Mouse (Mus musculus): ENCODE measurements at regions not wholly inside any gene's neighbourhood (a gene's known extent, or its start where the extent isn't known, plus 50 kb on each side); places are given as distances from the start of the nearest gene placed in this dataset.

- Histone ChIP-seq H3K9me3 (replicated peaks; ENCODE audit: control insufficient read depth, low read length) (no peaks in the 10 kb centered on the region), H3K36me3 (replicated peaks; ENCODE audit: control insufficient read depth, insufficient read depth, low read length) (no peaks in the 10 kb centered on the region), H3K9ac (replicated peaks; ENCODE audit: low read depth, low read length) (no peak overlapping the region), H3K4me2 (ENCODE audit: low read depth, low read length) (no peak overlapping the region), H3K4me3 (ENCODE audit: low read depth, low read length) (no peak overlapping the region), H3K27ac (ENCODE audit: low read depth) (no peak overlapping the region), H3K4me1 (ENCODE audit: control insufficient read depth, insufficient read depth) (no peaks in the 10 kb centered on the region), H3K27me3 (ENCODE audit: control insufficient read depth, insufficient read depth, low read length) (no peaks in the 10 kb centered on the region)
- TF ChIP-seq EP300 (IDR thresholded peaks at IDR 0.05; ENCODE audit: low read depth) = no peak
- TF ChIP-seq CTCF (IDR thresholded peaks at IDR 0.05; ENCODE audit: low read depth) = no peak
- 72% methylated on average over 3 of the region's 3 CpGs for WGBS
- DNase-seq (ENCODE audit: low spot score) = no peak
- no peak for ATAC-seq (ENCODE audit: insufficient read depth, low read depth)
Observed at GRCm38 (mm10) chr11:24341650-24342049, 263.8 kb downstream of the Bcl11a start.

- Histone ChIP-seq H3K9ac (replicated peaks; ENCODE audit: low read depth, low read length) (no peak overlapping the region), H3K9me3 (replicated peaks; ENCODE audit: control insufficient read depth, low read length) (no peaks in the 10 kb centered on the region), H3K4me2 (ENCODE audit: low read depth, low read length) (no peak overlapping the region), H3K27me3 (ENCODE audit: control insufficient read depth, insufficient read depth, low read length) (no peaks in the 10 kb centered on the region), H3K4me3 (ENCODE audit: low read depth, low read length) (no peak overlapping the region), H3K4me1 (ENCODE audit: control insufficient read depth, insufficient read depth) (no peaks in the 10 kb centered on the region), H3K36me3 (replicated peaks; ENCODE audit: control insufficient read depth, insufficient read depth, low read length) (no peaks in the 10 kb centered on the region), H3K27ac (ENCODE audit: low read depth) (no peak overlapping the region)
- ATAC-seq (ENCODE audit: insufficient read depth, low read depth) = no peak
- TF ChIP-seq CTCF (IDR thresholded peaks at IDR 0.05; ENCODE audit: low read depth) = no peak
- no peak for TF ChIP-seq EP300 (IDR thresholded peaks at IDR 0.05; ENCODE audit: low read depth)
- DNase-seq (ENCODE audit: low spot score) = no peak
- WGBS = 32% methylated on average over 2 of the region's 2 CpGs
Observed at GRCm38 (mm10) chr11:24342176-24342575, 264.3 kb downstream of the Bcl11a start.

DNA sequence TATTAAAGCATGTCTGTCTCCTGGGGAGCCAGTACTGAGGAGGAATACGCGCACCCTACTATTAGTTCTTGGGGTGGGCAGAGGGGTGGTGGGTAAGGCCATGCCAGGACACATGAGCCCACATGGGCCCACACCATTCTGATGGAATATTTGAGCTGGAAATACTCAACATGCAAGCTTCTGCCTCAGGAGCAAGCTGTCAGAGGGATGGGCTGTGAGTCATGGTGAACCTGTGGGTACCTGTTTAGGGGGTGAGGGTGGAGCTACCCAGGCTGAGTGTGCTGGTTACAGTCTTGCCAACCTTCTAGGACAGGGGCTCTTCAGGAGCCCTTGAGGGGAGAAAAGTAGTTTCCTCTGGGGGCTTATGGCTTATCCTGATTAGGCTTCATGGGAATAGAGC is 264.9 kb downstream of the Bcl11a start:
- Histone ChIP-seq H3K4me1 (ENCODE audit: control insufficient read depth, insufficient read depth) (no peaks in the 10 kb centered on the region), H3K36me3 (replicated peaks; ENCODE audit: control insufficient read depth, insufficient read depth, low read length) (no peaks in the 10 kb centered on the region), H3K9me3 (replicated peaks; ENCODE audit: control insufficient read depth, low read length) (no peaks in the 10 kb centered on the region), H3K27ac (ENCODE audit: low read depth) (no peak overlapping the region), H3K4me2 (ENCODE audit: low read depth, low read length) (no peak overlapping the region), H3K4me3 (ENCODE audit: low read depth, low read length) (no peak overlapping the region), H3K27me3 (ENCODE audit: control insufficient read depth, insufficient read depth, low read length) (no peaks in the 10 kb centered on the region), H3K9ac (replicated peaks; ENCODE audit: low read depth, low read length) (no peak overlapping the region)
- no peak for ATAC-seq (ENCODE audit: insufficient read depth, low read depth)
- TF ChIP-seq EP300 (IDR thresholded peaks at IDR 0.05; ENCODE audit: low read depth) = no peak
- no peak for TF ChIP-seq CTCF (IDR thresholded peaks at IDR 0.05; ENCODE audit: low read depth)
- DNase-seq (ENCODE audit: low spot score) = no peak
- 95% methylated on average over 2 of the region's 2 CpGs for WGBS

DNA sequence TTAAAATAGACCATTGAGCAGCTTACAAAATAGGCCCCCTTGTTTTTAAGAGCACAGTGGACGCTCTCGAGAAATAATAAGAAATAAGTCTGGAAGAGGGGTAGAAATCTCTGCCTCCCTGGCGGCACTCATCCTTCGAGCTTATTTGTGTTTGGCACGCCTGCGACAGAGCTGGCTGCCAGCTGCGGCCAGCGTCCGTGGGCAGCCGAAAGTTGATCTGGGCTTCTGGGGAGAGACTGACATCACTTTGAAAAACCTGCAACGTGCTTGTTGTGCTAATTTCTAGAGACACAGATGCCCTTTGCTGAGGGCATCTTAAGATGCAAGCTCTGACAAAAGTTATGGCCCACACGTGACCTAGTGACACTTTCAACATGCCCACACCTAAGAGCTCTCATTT is 269.4 kb downstream of the Bcl11a start:
- Histone ChIP-seq H3K4me3 (ENCODE audit: low read depth, low read length) (no peak overlapping the region), H3K4me2 (ENCODE audit: low read depth, low read length) (no peak overlapping the region), H3K27ac (ENCODE audit: low read depth) (no peak overlapping the region), H3K9me3 (replicated peaks; ENCODE audit: control insufficient read depth, low read length) (no peaks in the 10 kb centered on the region), H3K4me1 (ENCODE audit: control insufficient read depth, insufficient read depth) (no peaks in the 10 kb centered on the region), H3K36me3 (replicated peaks; ENCODE audit: control insufficient read depth, insufficient read depth, low read length) (no peaks in the 10 kb centered on the region), H3K27me3 (ENCODE audit: control insufficient read depth, insufficient read depth, low read length) (no peaks in the 10 kb centered on the region), H3K9ac (replicated peaks; ENCODE audit: low read depth, low read length) (no peak overlapping the region)
- no peak for DNase-seq (ENCODE audit: low spot score)
- TF ChIP-seq CTCF (IDR thresholded peaks at IDR 0.05; ENCODE audit: low read depth) (no peak), EP300 (IDR thresholded peaks at IDR 0.05; ENCODE audit: low read depth) (no peak)
- 66% methylated on average over 12 of the region's 12 CpGs for WGBS
- no peak for ATAC-seq (ENCODE audit: insufficient read depth, low read depth)

GRCm38 (mm10) chr11:24348741-24349140 is 270.9 kb downstream of the Bcl11a start:
- DNase-seq (ENCODE audit: low spot score) (no peak), ATAC-seq (ENCODE audit: insufficient read depth, low read depth) (no peak)
- Histone ChIP-seq H3K36me3 (replicated peaks; ENCODE audit: control insufficient read depth, insufficient read depth, low read length) (no peaks in the 10 kb centered on the region), H3K27ac (ENCODE audit: low read depth) (no peak overlapping the region), H3K9ac (replicated peaks; ENCODE audit: low read depth, low read length) (no peak overlapping the region), H3K4me2 (ENCODE audit: low read depth, low read length) (no peak overlapping the region), H3K4me3 (ENCODE audit: low read depth, low read length) (no peak overlapping the region), H3K27me3 (ENCODE audit: control insufficient read depth, insufficient read depth, low read length) (no peaks in the 10 kb centered on the region), H3K9me3 (replicated peaks; ENCODE audit: control insufficient read depth, low read length) (no peaks in the 10 kb centered on the region), H3K4me1 (ENCODE audit: control insufficient read depth, insufficient read depth) (no peaks in the 10 kb centered on the region)
- 78% methylated on average over 4 of the region's 4 CpGs for WGBS
- TF ChIP-seq EP300 (IDR thresholded peaks at IDR 0.05; ENCODE audit: low read depth) = no peak
- no peak for TF ChIP-seq CTCF (IDR thresholded peaks at IDR 0.05; ENCODE audit: low read depth)

DNA sequence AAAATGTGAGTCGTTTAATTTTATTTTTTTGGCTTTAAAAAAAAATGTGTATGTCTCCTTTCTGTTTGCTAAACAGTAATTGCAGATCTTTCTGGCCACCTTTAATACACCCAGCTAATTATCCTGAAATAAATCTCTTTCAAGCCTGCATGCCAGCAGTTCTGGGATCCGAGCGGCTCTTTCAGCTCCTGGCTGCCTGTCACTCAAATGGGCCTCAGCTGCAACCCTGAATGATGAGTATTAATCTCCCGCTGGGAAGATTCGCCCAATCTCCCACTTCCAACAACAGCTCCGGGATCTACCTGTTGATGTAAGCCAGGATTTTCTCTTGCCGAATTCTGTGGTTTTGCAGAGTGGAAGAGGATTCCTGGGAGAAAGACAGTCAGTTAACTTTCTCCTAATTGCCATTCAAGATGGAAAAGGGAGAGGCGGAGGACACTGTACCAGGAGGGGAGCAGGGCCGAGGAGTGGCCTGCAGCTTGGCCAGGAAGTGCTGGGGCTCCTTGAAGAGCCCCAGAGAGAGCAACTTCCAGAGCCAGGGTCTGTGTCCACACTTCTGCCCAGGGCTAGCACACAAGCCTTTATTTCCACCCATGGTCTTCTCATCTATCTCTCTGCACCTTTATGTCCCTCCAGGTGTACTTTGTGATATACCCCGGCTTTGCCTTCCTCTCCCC is 272.2 kb downstream of the Bcl11a start:
- Histone ChIP-seq H3K4me2 (ENCODE audit: low read depth, low read length) (no peak overlapping the region), H3K4me1 (ENCODE audit: control insufficient read depth, insufficient read depth) (no peaks in the 10 kb centered on the region), H3K27ac (ENCODE audit: low read depth) (no peak overlapping the region), H3K9me3 (replicated peaks; ENCODE audit: control insufficient read depth, low read length) (no peaks in the 10 kb centered on the region), H3K27me3 (ENCODE audit: control insufficient read depth, insufficient read depth, low read length) (no peaks in the 10 kb centered on the region), H3K36me3 (replicated peaks; ENCODE audit: control insufficient read depth, insufficient read depth, low read length) (no peaks in the 10 kb centered on the region), H3K4me3 (ENCODE audit: low read depth, low read length) (no peak overlapping the region), H3K9ac (replicated peaks; ENCODE audit: low read depth, low read length) (no peak overlapping the region)
- DNase-seq (ENCODE audit: low spot score) = no peak
- no peak for ATAC-seq (ENCODE audit: insufficient read depth, low read depth)
- TF ChIP-seq EP300 (IDR thresholded peaks at IDR 0.05; ENCODE audit: low read depth) (no peak), CTCF (IDR thresholded peaks at IDR 0.05; ENCODE audit: low read depth) (no peak)
- WGBS = 53% methylated on average over 10 of the region's 10 CpGs
